Mouse (Mus musculus): ENCODE measurements around the gene Prok2. TPM values are rescaled to one million over a fixed set of nuclear protein-coding genes. Genes with fewer than 3 reads are reported as not detected.

Gene Prok2
- polyA plus RNA-seq, 1 experiment, result not detected

GRCm38 (mm10) chr6:99726576-99727303 is 548 bp upstream of the Prok2 start:
- 7% methylated on average over 22 of the region's 22 CpGs for WGBS
- no peak overlapping the region for H3K4me3 ChIP-seq (ENCODE audit: control insufficient read depth, insufficient read depth, low read length)

GRCm38 (mm10) chr6:99722390-99722789 is 3.8 kb downstream of the Prok2 start:
- Histone ChIP-seq H3K4me3 (ENCODE audit: control insufficient read depth, insufficient read depth, low read length) (no peak overlapping the region), H3K27me3 (ENCODE audit: control insufficient read depth, insufficient read depth, low read length) (peaks cover 9% of the 10 kb centered on the region; the same call in 1 of the 2 replicates), H3K36me3 (ENCODE audit: control insufficient read depth, insufficient read depth, low read length) (no peaks in the 10 kb centered on the region), H3K4me1 (replicated peaks; ENCODE audit: control insufficient read depth, insufficient read depth, low read length) (no peaks in the 10 kb centered on the region), H3K27ac (ENCODE audit: control insufficient read depth, insufficient read depth, low read length) (no peak overlapping the region)
- WGBS, result 95% methylated on average over 9 of the region's 9 CpGs
- no peak for TF ChIP-seq CTCF (IDR thresholded peaks at IDR 0.05; ENCODE audit: borderline replicate concordance, control insufficient read depth, extremely low read depth, insufficient read depth, low read length, poor library complexity)
- no peak for TF ChIP-seq POLR2A (IDR thresholded peaks at IDR 0.05; ENCODE audit: control insufficient read depth, extremely low read depth, insufficient read depth, low read length, poor library complexity)
- DNase-seq, result no peak

More at GRCm38 (mm10) chr6:99726576-99727303, 548 bp upstream of the Prok2 start:
- DNase-seq, result no peak
- H3K27me3 ChIP-seq (ENCODE audit: control insufficient read depth, insufficient read depth, low read length), result peaks cover 9% of the 10 kb centered on the region; the same call in 1 of the 2 replicates
- H3K27ac ChIP-seq (ENCODE audit: control insufficient read depth, insufficient read depth, low read length), result no peak overlapping the region
- H3K4me1 ChIP-seq (replicated peaks; ENCODE audit: control insufficient read depth, insufficient read depth, low read length), result no peaks in the 10 kb centered on the region
- TF ChIP-seq POLR2A (IDR thresholded peaks at IDR 0.05; ENCODE audit: control insufficient read depth, extremely low read depth, insufficient read depth, low read length, poor library complexity) (no peak), CTCF (IDR thresholded peaks at IDR 0.05; ENCODE audit: borderline replicate concordance, control insufficient read depth, extremely low read depth, insufficient read depth, low read length, poor library complexity) (no peak)
- no peaks in the 10 kb centered on the region for H3K36me3 ChIP-seq (ENCODE audit: control insufficient read depth, insufficient read depth, low read length)

- Histone ChIP-seq H3K4me1 (replicated peaks; ENCODE audit: control insufficient read depth, insufficient read depth, low read length) (no peaks in the 10 kb centered on the region), H3K27me3 (ENCODE audit: control insufficient read depth, insufficient read depth, low read length) (peaks cover 7% of the 10 kb centered on the region; the same call in 1 of the 2 replicates), H3K27ac (ENCODE audit: control insufficient read depth, insufficient read depth, low read length) (no peak overlapping the region), H3K4me3 (ENCODE audit: control insufficient read depth, insufficient read depth, low read length) (no peak overlapping the region), H3K36me3 (ENCODE audit: control insufficient read depth, insufficient read depth, low read length) (no peaks in the 10 kb centered on the region)
- TF ChIP-seq CTCF (IDR thresholded peaks at IDR 0.05; ENCODE audit: borderline replicate concordance, control insufficient read depth, extremely low read depth, insufficient read depth, low read length, poor library complexity), result no peak
- TF ChIP-seq POLR2A (IDR thresholded peaks at IDR 0.05; ENCODE audit: control insufficient read depth, extremely low read depth, insufficient read depth, low read length, poor library complexity), result no peak
- no peak for DNase-seq
- WGBS, result 19% methylated on average over 9 of the region's 9 CpGs
These were observed 5.2 kb downstream of the Prok2 start for GRCm38 (mm10) chr6:99721032-99721431.

- Histone ChIP-seq H3K4me1 (replicated peaks; ENCODE audit: control insufficient read depth, insufficient read depth, low read length) (no peaks in the 10 kb centered on the region), H3K27me3 (ENCODE audit: control insufficient read depth, insufficient read depth, low read length) (no peaks in the 10 kb centered on the region), H3K4me3 (ENCODE audit: control insufficient read depth, insufficient read depth, low read length) (no peak overlapping the region), H3K27ac (ENCODE audit: control insufficient read depth, insufficient read depth, low read length) (no peak overlapping the region), H3K36me3 (ENCODE audit: control insufficient read depth, insufficient read depth, low read length) (no peaks in the 10 kb centered on the region)
- no peak for DNase-seq
- 55% methylated on average over 6 of the region's 6 CpGs for WGBS
- no peak for TF ChIP-seq POLR2A (IDR thresholded peaks at IDR 0.05; ENCODE audit: control insufficient read depth, extremely low read depth, insufficient read depth, low read length, poor library complexity)
- no peak for TF ChIP-seq CTCF (IDR thresholded peaks at IDR 0.05; ENCODE audit: borderline replicate concordance, control insufficient read depth, extremely low read depth, insufficient read depth, low read length, poor library complexity)
These were observed 10.3 kb downstream of the Prok2 start for GRCm38 (mm10) chr6:99715913-99716312.

- H3K27me3 ChIP-seq (ENCODE audit: control insufficient read depth, insufficient read depth, low read length), result no peaks in the 10 kb centered on the region
- no peaks in the 10 kb centered on the region for H3K4me1 ChIP-seq (replicated peaks; ENCODE audit: control insufficient read depth, insufficient read depth, low read length)
- H3K36me3 ChIP-seq (ENCODE audit: control insufficient read depth, insufficient read depth, low read length), result no peaks in the 10 kb centered on the region
- H3K27ac ChIP-seq (ENCODE audit: control insufficient read depth, insufficient read depth, low read length), result no peak overlapping the region
- TF ChIP-seq POLR2A (IDR thresholded peaks at IDR 0.05; ENCODE audit: control insufficient read depth, extremely low read depth, insufficient read depth, low read length, poor library complexity), result no peak
- no peak for TF ChIP-seq CTCF (IDR thresholded peaks at IDR 0.05; ENCODE audit: borderline replicate concordance, control insufficient read depth, extremely low read depth, insufficient read depth, low read length, poor library complexity)
- no peak for DNase-seq
- H3K4me3 ChIP-seq (ENCODE audit: control insufficient read depth, insufficient read depth, low read length), result no peak overlapping the region
- 75% methylated on average over 6 of the region's 6 CpGs for WGBS
These were observed 11.0 kb downstream of the Prok2 start for GRCm38 (mm10) chr6:99715191-99715590.

GRCm38 (mm10) chr6:99713256-99713655 is 12.9 kb downstream of the Prok2 start:
- 91% methylated on average over 5 of the region's 5 CpGs for WGBS
- Histone ChIP-seq H3K4me1 (replicated peaks; ENCODE audit: control insufficient read depth, insufficient read depth, low read length) (no peaks in the 10 kb centered on the region), H3K27ac (ENCODE audit: control insufficient read depth, insufficient read depth, low read length) (no peak overlapping the region), H3K4me3 (ENCODE audit: control insufficient read depth, insufficient read depth, low read length) (no peak overlapping the region), H3K27me3 (ENCODE audit: control insufficient read depth, insufficient read depth, low read length) (no peaks in the 10 kb centered on the region), H3K36me3 (ENCODE audit: control insufficient read depth, insufficient read depth, low read length) (no peaks in the 10 kb centered on the region)
- no peak for DNase-seq
- TF ChIP-seq POLR2A (IDR thresholded peaks at IDR 0.05; ENCODE audit: control insufficient read depth, extremely low read depth, insufficient read depth, low read length, poor library complexity), result no peak
- no peak for TF ChIP-seq CTCF (IDR thresholded peaks at IDR 0.05; ENCODE audit: borderline replicate concordance, control insufficient read depth, extremely low read depth, insufficient read depth, low read length, poor library complexity)

Data from thymus, adult 2 months (tissue).